Mouse (Mus musculus) ES-E14 (cell line): ENCODE measurements around the gene Izumo1.

ENCODE experiments used
- CHD2 ChIP-seq: IDR thresholded peaks from 2 replicates; pipeline ENCODE4 v1.6.1; 2014; ENCODE audit warnings: mild to moderate bottlenecking, low read depth, low read length, inconsistent platforms
- HCFC1 ChIP-seq: IDR thresholded peaks from 2 replicates; pipeline ENCODE4 v1.6.1; 2012; ENCODE audit warnings: low read length, inconsistent platforms, borderline replicate concordance; ENCODE audit not compliant: insufficient read depth
- ZC3H11A ChIP-seq: IDR thresholded peaks from 2 replicates; pipeline ENCODE4 v1.6.1; 2012; ENCODE audit warnings: low read depth, mild to moderate bottlenecking, inconsistent platforms, low read length, borderline replicate concordance
- ZNF384 ChIP-seq: IDR thresholded peaks from 2 replicates; pipeline ENCODE4 v1.6.1; 2012; ENCODE audit warnings: low read depth, low read length, inconsistent platforms

GRCm38 (mm10) chr7:45627261-45627660 lies 5.7 kb downstream of the Izumo1 start, which contains the start of gene Rasip1:
- TF ChIP-seq CHD2 (no peak), HCFC1 (no peak), ZNF384 (no peak), ZC3H11A (no peak)
